Mouse (Mus musculus) liver, embryonic 14.5 days (tissue): ENCODE results near the gene Mrap. TPM values are rescaled to one million over a fixed set of nuclear protein-coding genes. Genes with fewer than 3 reads are reported as not detected.

ENCODE experiments used
- ATAC-seq: fragments of 200-750 bp; cut with Nextera tagmentation; 2 replicates; pipeline ENCODE4 v1.8.0; 2017; ENCODE audit warnings: moderate number of reproducible peaks, mild to moderate bottlenecking, moderate library complexity; ENCODE audit not compliant: insufficient read depth
- DNase-seq, 3 experiments: peaks; one replicate each; pipeline ENCODE4 v3.0.0-alpha.2; 2012 to 2013; ENCODE audit warnings: low read depth in 3 of 3, low spot score in 3 of 3
- H3K27ac ChIP-seq: fragments of 300-500 bp; sonication (generic); 2 replicates; pipeline ENCODE4 v1.5.1; 2014; ENCODE audit warnings: moderate library complexity, mild to moderate bottlenecking, control low read depth, inconsistent platforms
- H3K27me3 ChIP-seq: fragments of 300-500 bp; sonication (generic); 2 replicates; pipeline ENCODE4 v1.6.1; 2014; ENCODE audit warnings: mild to moderate bottlenecking, low read length, moderate library complexity; ENCODE audit not compliant: control insufficient read depth, insufficient read depth
- H3K36me3 ChIP-seq: fragments of 300-500 bp; sonication (generic); replicated peaks from 2 replicates; pipeline ENCODE4 v1.6.1; 2014; ENCODE audit warnings: low read depth; ENCODE audit not compliant: control insufficient read depth, insufficient read depth
- H3K4me1 ChIP-seq, 2 experiments: fragments of 200-500 bp in 1 of 2; fragments of 300-500 bp in 1 of 2; sonication (generic) in 1 of 2; replicated peaks; 2 replicates each; pipeline ENCODE4 v1.6.1; 2012 to 2014; ENCODE audit warnings: antibody characterized with exemption in 1 of 2, inconsistent platforms in 1 of 2, low read length in 1 of 2; ENCODE audit not compliant: control insufficient read depth in 2 of 2, insufficient read depth in 2 of 2
- H3K4me2 ChIP-seq: fragments of 300-500 bp; sonication (generic); 2 replicates; pipeline ENCODE4 v1.6.1; 2014; ENCODE audit warnings: low read depth, mild to moderate bottlenecking, control low read depth, moderate library complexity
- H3K4me3 ChIP-seq, 2 experiments: fragments of 200-500 bp in 1 of 2; fragments of 300-500 bp in 1 of 2; sonication (generic) in 1 of 2; 2 replicates each; pipeline ENCODE4 v1.5.1; 2012 to 2014; ENCODE audit warnings: low read depth in 2 of 2, low read length in 2 of 2, mild to moderate bottlenecking in 2 of 2, control low read depth in 1 of 2, inconsistent platforms in 1 of 2, moderate library complexity in 1 of 2; ENCODE audit not compliant: insufficient read depth in 1 of 2
- H3K9ac ChIP-seq: fragments of 300-500 bp; sonication (generic); replicated peaks from 2 replicates; pipeline ENCODE4 v1.6.1; 2014; ENCODE audit warnings: mild to moderate bottlenecking, control low read depth, moderate library complexity
- H3K9me3 ChIP-seq: fragments of 300-500 bp; sonication (generic); 2 replicates; pipeline ENCODE4 v1.6.1; 2016; ENCODE audit warnings: low read length, mixed read lengths; ENCODE audit not compliant: control insufficient read depth
- CTCF ChIP-seq: IDR thresholded peaks from 2 replicates; pipeline ENCODE4 v1.5.1; 2016; ENCODE audit warnings: antibody characterized with exemption, low read depth, control low read depth
- EP300 ChIP-seq: IDR thresholded peaks from 2 replicates; pipeline ENCODE4 v1.6.1; 2016; ENCODE audit warnings: antibody characterized with exemption, low read depth
- WGBS: fragments of 180-500 bp; shearing (Covaris S2); extraction: QIAGEN DNeasy Blood & Tissue Kit; methylation state at CpG from one replicate; pipeline ENCODE4 v1.1.7; 2014; ENCODE audit not compliant: insufficient replicate concordance; 5-methylcytosine and 5-hydroxymethylcytosine counted together
- polyA plus RNA-seq, 2 experiments: library from polyadenylated mRNA; depleted of rRNA in 1 of 2; stranded (reverse) in 1 of 2; unstranded in 1 of 2; fragments of >200 nt; fragmentation: Nextera tagmentation in 1 of 2; extraction: Ambion mirVana in 1 of 2; gene quantifications; 2 replicates each; pipeline versions ENCODE4 v1.2.1 to v1.2.3; 2012 to 2014

Mrap gene
- polyA plus RNA-seq, 2 experiments = 45.1 to 53.6 TPM

GRCm38 (mm10) chr16:90727233-90728115, 10.5 kb upstream of the Mrap start, which contains the start of gene Mis18a:
Gene Mis18a, minus strand, starts transcription at chr16:90727404.
- peaks cover 10% of the 10 kb centered on the region for H3K36me3 ChIP-seq
- peak within 1 kb of the TSS; percentile 90 for H3K9ac ChIP-seq
- peak; percentile 96 for ATAC-seq
- H3K4me1 ChIP-seq = peaks cover 10 to 16% of the 10 kb centered on the region in 2 experiments
- no peaks in the 10 kb centered on the region; the same call in 1 of the 2 replicates for H3K9me3 ChIP-seq
- peak; percentile 88 to 92 (median 90) for DNase-seq
- no peak for TF ChIP-seq EP300
- TF ChIP-seq CTCF = no peak
- H3K4me3 ChIP-seq = peak within 1 kb of the TSS; percentile 88 to 95
- WGBS = under 1% methylated on average over 53 of the region's 53 CpGs
- no peaks in the 10 kb centered on the region for H3K27me3 ChIP-seq
- peak within 1 kb of the TSS; percentile 95 for H3K4me2 ChIP-seq
- peak within 1 kb of the TSS; percentile 61 for H3K27ac ChIP-seq

GRCm38 (mm10) chr16:90735611-90736010, 2.4 kb upstream of the Mrap start:
- ATAC-seq (no peak), DNase-seq (no peak)
- H3K27ac ChIP-seq = no peak overlapping the region
- no peak overlapping the region for H3K4me2 ChIP-seq
- 46% methylated on average over 4 of the region's 4 CpGs for WGBS
- no peaks in the 10 kb centered on the region for H3K27me3 ChIP-seq
- H3K9ac ChIP-seq = no peak overlapping the region
- H3K9me3 ChIP-seq = no peaks in the 10 kb centered on the region; the same call in 1 of the 2 replicates
- TF ChIP-seq EP300 = no peak
- TF ChIP-seq CTCF = no peak
- H3K36me3 ChIP-seq = no peaks in the 10 kb centered on the region
- H3K4me3 ChIP-seq = no peak overlapping the region
- peaks cover 15 to 18% of the 10 kb centered on the region in 2 experiments for H3K4me1 ChIP-seq

GRCm38 (mm10) chr16:90736672-90737270, 1.2 kb upstream of the Mrap start:
- Histone ChIP-seq H3K4me1 (peaks cover 15 to 26% of the 10 kb centered on the region in 2 experiments), H3K36me3 (no peaks in the 10 kb centered on the region), H3K4me3 (no peak overlapping the region), H3K27ac (peak overlapping the region; percentile 21), H3K27me3 (no peaks in the 10 kb centered on the region), H3K9me3 (no peaks in the 10 kb centered on the region), H3K9ac (no peak overlapping the region), H3K4me2 (no peak overlapping the region)
- WGBS = 56% methylated on average over 10 of the region's 10 CpGs
- DNase-seq (no peak), ATAC-seq (no peak; the same call in 1 of the 2 replicates)
- TF ChIP-seq CTCF (no peak), EP300 (no peak)

GRCm38 (mm10) chr16:90747143-90747542, 9.1 kb downstream of the Mrap start:
- no peak overlapping the region for H3K9ac ChIP-seq
- no peak for DNase-seq
- ATAC-seq = no peak
- no peaks in the 10 kb centered on the region for H3K27me3 ChIP-seq
- peaks cover 0 to 31% of the 10 kb centered on the region in 2 experiments; a peak in 3 of 4 replicates for H3K4me1 ChIP-seq
- no peaks in the 10 kb centered on the region for H3K9me3 ChIP-seq
- TF ChIP-seq EP300 (no peak), CTCF (no peak)
- 35% methylated on average over 6 of the region's 6 CpGs for WGBS
- no peak overlapping the region for H3K27ac ChIP-seq
- peaks cover 21% of the 10 kb centered on the region for H3K36me3 ChIP-seq
- no peak overlapping the region for H3K4me2 ChIP-seq
- no peak overlapping the region for H3K4me3 ChIP-seq

- no peak for DNase-seq
- no peak for ATAC-seq
- no peaks in the 10 kb centered on the region for H3K27me3 ChIP-seq
- H3K9ac ChIP-seq = no peak overlapping the region
- peaks cover 17% of the 10 kb centered on the region for H3K36me3 ChIP-seq
- H3K4me1 ChIP-seq = peaks cover 0 to 25% of the 10 kb centered on the region in 2 experiments; a peak in 2 of 4 replicates
- no peak overlapping the region for H3K4me3 ChIP-seq
- WGBS = 85% methylated on average over 7 of the region's 7 CpGs
- no peak for TF ChIP-seq EP300
- no peak for TF ChIP-seq CTCF
- no peak overlapping the region for H3K27ac ChIP-seq
- H3K9me3 ChIP-seq = no peaks in the 10 kb centered on the region
- no peak overlapping the region for H3K4me2 ChIP-seq
Measured at GRCm38 (mm10) chr16:90748169-90748568, 10.2 kb downstream of the Mrap start.
